In the genomic region with DNA sequence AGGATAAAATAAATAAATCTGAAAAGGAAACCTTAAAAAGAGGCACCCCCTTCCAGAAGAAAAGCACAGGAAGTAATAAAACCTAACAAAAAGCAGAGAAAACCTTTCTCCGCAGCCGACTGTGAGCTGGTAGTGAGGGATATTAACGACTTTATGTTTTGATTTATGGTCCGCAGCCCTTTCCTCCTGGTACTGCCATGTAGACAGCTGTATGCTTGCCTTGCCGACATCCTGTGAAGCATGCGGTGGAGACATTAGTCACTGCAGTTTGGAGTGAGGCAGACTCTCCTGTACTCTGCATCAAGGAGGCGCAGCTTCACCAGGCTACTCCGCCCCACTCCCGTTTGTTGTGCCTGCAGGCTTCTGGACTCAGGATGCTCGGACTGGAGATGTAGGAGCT, we compare ENCODE assay signal across 37 mouse cellular contexts. TPM values are rescaled to one million over a fixed set of nuclear protein-coding genes. Genes with fewer than 3 reads are reported as not detected.
"Had no signal": no experiment of that assay in that cellular context is flagged by ENCODE, and none has a peak within 500 bp of the region (broad histone marks: within the 10 kb centered on the region; RNA-seq: fewer than 3 reads in every experiment).

No protein-coding gene starts in this region.

- H3K9ac ChIP-seq: heart, embryonic 13.5 days; heart, embryonic 15.5 days; hindbrain, embryonic 14.5 days; intestine, embryonic 15.5 days; kidney, embryonic 15.5 days; limb, embryonic 12.5 days; limb, embryonic 15.5 days; liver, embryonic 12.5 days; liver, embryonic 14.5 days had no signal

- H3K27ac ChIP-seq: heart, adult 2 months; heart, embryonic 13.5 days; heart, embryonic 15.5 days; hindbrain, embryonic 14.5 days; intestine, embryonic 15.5 days; kidney, embryonic 15.5 days; layer of hippocampus, adult 2 months; left cerebral cortex, adult 2 months; limb, embryonic 12.5 days; limb, embryonic 15.5 days; liver, embryonic 12.5 days; liver, embryonic 14.5 days had no signal

- ATAC-seq: hindbrain, embryonic 16.5 days; inflammation-experienced regulatory T-cells, adult 6 months; intestine, embryonic 15.5 days; intestine, postnatal 0 days; liver, embryonic 12.5 days had no signal

- H3K4me1 ChIP-seq: heart, embryonic 15.5 days; intestine, embryonic 15.5 days; liver, embryonic 12.5 days had no signal

- H3K27me3 ChIP-seq: heart, embryonic 13.5 days; heart, embryonic 15.5 days; intestine, embryonic 15.5 days; kidney, embryonic 15.5 days; limb, embryonic 12.5 days; limb, embryonic 15.5 days; liver, embryonic 12.5 days had no signal

- H3K4me2 ChIP-seq: heart, embryonic 11.5 days; heart, embryonic 13.5 days; heart, embryonic 15.5 days; hindbrain, embryonic 14.5 days; intestine, embryonic 15.5 days; kidney, embryonic 15.5 days; limb, embryonic 12.5 days; limb, embryonic 15.5 days; liver, embryonic 12.5 days had no signal

- H3K9me3 ChIP-seq: heart, embryonic 13.5 days; heart, embryonic 15.5 days; intestine, embryonic 15.5 days; kidney, embryonic 15.5 days; limb, embryonic 12.5 days; limb, embryonic 15.5 days; liver, embryonic 12.5 days had no signal

- DNase-seq: gastrocnemius, postnatal 14 days; gastrocnemius, postnatal 36 days; heart, adult 11 months; heart, adult 2 months; heart, postnatal 14 days; heart, postnatal 36 days; kidney, adult 18-20 months; kidney, adult 9 months; kidney, postnatal 10 days; kidney, postnatal 25 days; kidney, postnatal 4 days had no signal

- H3K4me3 ChIP-seq: heart, adult 2 months; heart, embryonic 13.5 days; heart, embryonic 15.5 days; intestine, embryonic 15.5 days; kidney, embryonic 15.5 days; layer of hippocampus, adult 2 months; left cerebral cortex, adult 2 months; limb, embryonic 12.5 days; limb, embryonic 15.5 days; liver, embryonic 12.5 days had no signal

- H3K36me3 ChIP-seq: heart, embryonic 13.5 days; heart, embryonic 15.5 days; intestine, embryonic 15.5 days; kidney, embryonic 15.5 days; limb, embryonic 12.5 days; limb, embryonic 15.5 days; liver, embryonic 12.5 days had no signal

RNA-seq across cellular contexts. Expression of a gene that starts 25.8 kb away (rescaled TPM):
- total RNA-seq: gastrocnemius, adult 8-10 months; gastrocnemius, postnatal 14 days; gastrocnemius, postnatal 36 days; heart, adult 2 months; heart, postnatal 14 days; heart, postnatal 36 days; hematopoietic stem cell, adult 5-6 weeks; layer of hippocampus, adult 2 months; layer of hippocampus, postnatal 14 days; left cerebral cortex, adult 2 months; left cerebral cortex, postnatal 14 days; left cerebral cortex, postnatal 36 days; liver, adult 2 months had no signal
- polyA plus RNA-seq: frontal cortex, adult 2 months; gonadal fat pad, adult 2 months; heart, adult 2 months; heart, embryonic 11.5 days; heart, embryonic 13.5 days; heart, embryonic 15.5 days; heart, postnatal 0 days; hindbrain, embryonic 11.5 days; hindbrain, embryonic 14.5 days; hindbrain, embryonic 16.5 days; inflammation-experienced regulatory T-cells, adult 6 months; intestine, embryonic 15.5 days; intestine, postnatal 0 days; kidney, embryonic 15.5 days; limb, embryonic 12.5 days; limb, embryonic 15.5 days; liver, adult 2 months; liver, embryonic 12.5 days; liver, embryonic 14.5 days; liver, embryonic 16.5 days had no signal
